Mouse (Mus musculus) testis, adult 2 months (tissue): ENCODE measurements around the gene Gm10974. TPM values are rescaled to one million over a fixed set of nuclear protein-coding genes. Genes with fewer than 3 reads are reported as not detected.

Experiments used
- H3K27ac ChIP-seq: fragments of 200-500 bp; 2 replicates; pipeline ENCODE4 v1.5.1; 2012; ENCODE audit warnings: low read depth, low read length; ENCODE audit not compliant: control insufficient read depth, insufficient read depth
- H3K27me3 ChIP-seq: fragments of 200-500 bp; 2 replicates; pipeline ENCODE4 v1.6.1; 2012; ENCODE audit warnings: mild to moderate bottlenecking, low read length, moderate library complexity; ENCODE audit not compliant: control insufficient read depth, insufficient read depth
- H3K36me3 ChIP-seq: fragments of 200-500 bp; 2 replicates; pipeline ENCODE4 v1.6.1; 2012; ENCODE audit warnings: mild to moderate bottlenecking, low read length; ENCODE audit not compliant: control insufficient read depth, insufficient read depth
- H3K4me1 ChIP-seq: fragments of 200-500 bp; 2 replicates; pipeline ENCODE4 v1.6.1; 2012; ENCODE audit warnings: low read length; ENCODE audit not compliant: control insufficient read depth, insufficient read depth
- H3K4me3 ChIP-seq: fragments of 200-500 bp; 2 replicates; pipeline ENCODE4 v1.5.1; 2012; ENCODE audit warnings: low read depth, mild to moderate bottlenecking, low read length, moderate library complexity, mixed read lengths; ENCODE audit not compliant: control insufficient read depth
- CTCF ChIP-seq: fragments of 200-500 bp; IDR thresholded peaks from 2 replicates; pipeline ENCODE4 v1.5.1; 2012; ENCODE audit warnings: low read depth, mild to moderate bottlenecking, inconsistent platforms, low read length, moderate library complexity; ENCODE audit not compliant: control insufficient read depth, insufficient read depth, insufficient replicate concordance
- POLR2A ChIP-seq: fragments of 200-500 bp; IDR thresholded peaks from 2 replicates; pipeline ENCODE4 v1.6.1; 2012; ENCODE audit warnings: low read depth, mild to moderate bottlenecking, inconsistent platforms, low read length, moderate library complexity; ENCODE audit not compliant: control insufficient read depth
- polyA plus RNA-seq: library from polyadenylated mRNA; depleted of rRNA; stranded (reverse); fragments of >200 nt; gene quantifications from 2 replicates; pipeline ENCODE4 v1.2.3, GENCODE M21; 2012

The Gm10974 gene
- polyA plus RNA-seq, 1 experiment, result not detected

DNA sequence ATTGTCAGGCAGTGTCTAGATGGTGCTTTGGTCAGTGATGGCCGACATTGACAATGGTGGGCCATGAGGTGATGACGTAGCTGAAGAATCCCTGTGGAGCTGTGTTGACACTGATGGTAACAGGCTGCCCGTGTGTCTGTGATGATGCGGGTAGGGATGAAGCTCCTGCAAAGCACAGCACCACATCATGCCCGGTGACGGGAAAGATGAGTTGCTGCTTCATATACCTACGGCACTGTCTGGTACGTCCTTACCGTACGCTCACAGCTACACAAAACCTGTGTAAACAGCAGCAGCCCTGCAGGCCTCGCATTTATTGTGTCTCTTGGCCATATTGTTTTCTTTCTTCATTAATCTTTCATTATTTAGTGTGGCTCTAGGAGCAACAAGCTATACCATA, 1.2 kb upstream of the Gm10974 start:
- no peak overlapping the region for H3K27ac ChIP-seq
- no peaks in the 10 kb centered on the region for H3K27me3 ChIP-seq
- no peak overlapping the region for H3K4me3 ChIP-seq
- no peaks in the 10 kb centered on the region for H3K4me1 ChIP-seq
- no peaks in the 10 kb centered on the region for H3K36me3 ChIP-seq
- TF ChIP-seq CTCF (no peak), POLR2A (no peak)

DNA sequence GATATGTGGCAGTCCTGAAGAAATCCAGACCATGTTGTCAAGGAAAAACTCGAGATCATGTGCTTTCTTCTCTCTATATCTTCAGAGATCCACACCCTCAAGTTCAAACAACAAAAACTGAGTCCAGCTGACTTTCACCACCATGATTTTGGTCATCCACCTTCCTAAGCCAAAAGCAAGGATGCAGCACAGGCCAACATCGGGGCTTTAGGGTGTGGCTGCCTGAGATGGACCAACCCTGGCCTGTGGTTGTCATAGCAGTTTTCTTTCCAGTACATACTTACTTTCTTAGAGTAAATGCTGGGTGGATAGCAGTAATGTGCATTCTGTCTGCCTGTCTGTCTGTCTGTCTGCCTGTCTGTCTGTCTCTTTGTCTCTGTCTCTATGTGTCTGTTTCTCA, 294 bp upstream of the Gm10974 start:
- Histone ChIP-seq H3K4me3 (no peak overlapping the region), H3K27me3 (no peaks in the 10 kb centered on the region), H3K4me1 (no peaks in the 10 kb centered on the region), H3K27ac (no peak overlapping the region), H3K36me3 (no peaks in the 10 kb centered on the region)
- TF ChIP-seq POLR2A (no peak), CTCF (no peak)

DNA sequence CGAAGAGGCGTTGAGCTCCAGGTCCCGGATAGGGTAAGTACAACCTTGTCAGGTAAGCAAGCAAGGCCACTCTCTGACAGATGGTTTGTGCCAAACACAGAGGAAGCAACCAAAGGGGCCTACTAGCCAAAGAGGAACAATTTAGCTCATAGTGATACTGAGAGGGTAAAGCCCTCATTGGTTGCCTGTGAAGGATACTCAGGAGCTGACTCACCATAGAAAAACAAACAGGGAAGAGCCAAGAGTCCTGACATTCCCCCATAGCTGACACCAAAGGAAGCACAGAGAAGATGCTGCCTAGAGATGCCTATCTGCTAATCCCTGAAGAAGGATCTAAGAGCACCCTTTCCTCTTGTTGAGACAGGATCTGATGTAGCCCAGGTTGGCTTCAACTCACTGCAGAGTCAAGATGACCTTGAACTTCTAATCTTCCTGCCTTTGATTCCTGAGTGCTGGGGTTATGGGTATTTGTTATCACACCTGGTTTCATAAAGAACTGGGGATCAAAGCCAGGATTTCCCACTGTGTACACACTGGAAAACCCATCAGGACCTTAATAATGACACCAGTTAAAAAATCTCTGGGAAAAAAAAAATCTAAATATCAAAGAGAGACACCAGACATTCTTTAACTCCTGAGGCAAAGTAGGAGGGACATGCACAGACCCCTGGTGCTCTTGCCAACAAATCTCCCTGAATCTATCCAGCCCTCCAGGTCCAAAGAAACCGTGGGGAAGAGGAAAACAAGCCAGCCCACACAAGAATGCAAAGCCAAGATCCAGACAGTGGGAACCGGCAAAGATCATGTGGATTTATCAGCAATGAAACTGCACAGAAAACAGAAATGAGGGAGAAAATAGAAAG, 3.6 kb downstream of the Gm10974 start:
- H3K36me3 ChIP-seq, result no peaks in the 10 kb centered on the region
- TF ChIP-seq POLR2A (no peak), CTCF (no peak)
- H3K27ac ChIP-seq, result no peak overlapping the region
- no peak overlapping the region for H3K4me3 ChIP-seq
- no peaks in the 10 kb centered on the region for H3K4me1 ChIP-seq
- no peaks in the 10 kb centered on the region for H3K27me3 ChIP-seq

DNA sequence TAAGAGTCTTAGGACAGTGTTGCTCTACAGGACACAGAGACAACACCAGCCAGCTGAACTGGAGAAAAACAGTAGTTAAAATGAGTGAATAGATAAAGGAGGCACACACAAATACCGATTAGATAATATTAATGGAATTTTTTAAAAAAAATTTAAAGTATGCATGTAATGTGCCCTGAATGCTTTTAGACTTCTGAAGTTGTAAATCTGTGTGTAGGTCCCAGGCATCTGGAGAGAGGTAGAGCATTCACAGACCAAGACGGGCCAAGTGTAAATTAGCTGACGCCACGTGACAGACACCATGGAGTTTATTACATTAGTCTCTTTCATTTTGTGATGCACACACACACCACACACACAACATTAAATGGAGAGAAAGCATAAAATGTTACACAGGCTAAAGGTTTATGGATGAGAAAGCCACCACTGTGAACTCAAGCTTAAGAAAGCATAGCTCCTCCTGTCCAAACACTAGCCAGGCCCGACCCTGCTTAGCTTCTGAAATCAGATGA, 4.3 kb downstream of the Gm10974 start:
- Histone ChIP-seq H3K27me3 (no peaks in the 10 kb centered on the region), H3K27ac (no peak overlapping the region), H3K36me3 (no peaks in the 10 kb centered on the region), H3K4me3 (no peak overlapping the region), H3K4me1 (no peaks in the 10 kb centered on the region)
- TF ChIP-seq CTCF (no peak), POLR2A (no peak)

DNA sequence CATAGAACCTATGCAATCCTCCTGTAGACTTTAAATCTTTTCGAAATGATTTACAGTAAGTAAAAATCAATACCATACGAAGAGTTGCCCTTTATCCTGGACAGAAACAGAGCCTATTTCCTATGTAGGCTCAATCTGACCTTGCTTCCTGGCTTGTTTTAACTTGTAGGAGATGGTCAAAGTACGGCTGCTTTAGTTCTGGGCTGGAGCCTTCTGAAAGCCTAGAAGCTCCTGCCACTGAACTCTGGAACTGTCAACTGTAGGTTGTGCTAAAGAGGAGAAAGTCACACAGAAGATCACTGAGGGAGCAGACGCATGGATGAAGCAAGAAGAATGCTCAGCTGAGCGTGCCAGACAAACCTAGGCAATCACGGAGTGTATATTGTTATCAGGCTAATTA, 5.3 kb downstream of the Gm10974 start:
- Histone ChIP-seq H3K4me1 (no peaks in the 10 kb centered on the region), H3K4me3 (no peak overlapping the region), H3K27ac (no peak overlapping the region), H3K27me3 (no peaks in the 10 kb centered on the region), H3K36me3 (no peaks in the 10 kb centered on the region)
- TF ChIP-seq CTCF (no peak), POLR2A (no peak)

DNA sequence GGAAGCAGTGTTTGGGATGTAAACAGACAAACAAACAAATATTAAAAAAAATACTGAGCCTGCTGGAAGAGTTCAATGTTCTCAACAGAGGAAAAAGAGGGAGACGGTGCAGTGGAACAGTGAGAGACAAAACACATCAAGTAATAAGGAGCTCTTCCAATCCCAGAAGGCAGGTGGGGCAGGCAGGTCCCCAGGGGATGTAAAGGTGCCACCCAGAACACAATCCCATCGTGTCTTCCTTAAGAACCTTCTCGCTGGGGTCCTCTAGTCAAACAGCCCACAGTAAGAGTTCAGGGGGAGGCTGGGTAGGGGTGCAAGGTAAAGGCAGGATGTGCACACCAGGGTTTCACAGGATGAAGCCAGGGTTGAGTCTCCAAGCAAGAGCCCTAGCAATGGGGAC, 7.7 kb downstream of the Gm10974 start:
- Histone ChIP-seq H3K4me1 (no peaks in the 10 kb centered on the region), H3K27ac (no peak overlapping the region), H3K4me3 (no peak overlapping the region), H3K27me3 (no peaks in the 10 kb centered on the region), H3K36me3 (no peaks in the 10 kb centered on the region)
- TF ChIP-seq CTCF, result no peak
- no peak for TF ChIP-seq POLR2A

DNA sequence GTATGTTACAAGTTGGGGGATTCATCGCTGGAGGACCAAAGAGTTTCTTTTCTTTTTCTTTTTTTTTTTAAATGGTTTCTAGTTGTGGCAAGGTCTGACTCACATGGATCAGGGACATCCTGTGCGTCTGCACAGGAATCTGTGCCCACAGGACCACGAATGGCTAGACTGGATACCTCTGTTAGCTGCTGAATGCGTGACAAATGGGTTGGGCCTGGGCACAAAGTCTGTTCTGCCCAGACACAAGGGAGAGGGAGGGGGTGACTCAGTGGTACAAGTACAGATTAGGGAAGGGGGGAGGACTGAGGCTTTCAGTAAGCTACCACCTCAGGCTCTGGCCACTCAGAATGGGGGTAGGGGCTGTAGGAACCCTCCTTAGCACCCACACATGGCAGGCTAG, 10.0 kb downstream of the Gm10974 start:
- no peaks in the 10 kb centered on the region for H3K27me3 ChIP-seq
- H3K27ac ChIP-seq, result no peak overlapping the region
- TF ChIP-seq POLR2A (no peak), CTCF (no peak)
- H3K4me1 ChIP-seq, result no peaks in the 10 kb centered on the region
- no peaks in the 10 kb centered on the region for H3K36me3 ChIP-seq
- H3K4me3 ChIP-seq, result no peak overlapping the region

DNA sequence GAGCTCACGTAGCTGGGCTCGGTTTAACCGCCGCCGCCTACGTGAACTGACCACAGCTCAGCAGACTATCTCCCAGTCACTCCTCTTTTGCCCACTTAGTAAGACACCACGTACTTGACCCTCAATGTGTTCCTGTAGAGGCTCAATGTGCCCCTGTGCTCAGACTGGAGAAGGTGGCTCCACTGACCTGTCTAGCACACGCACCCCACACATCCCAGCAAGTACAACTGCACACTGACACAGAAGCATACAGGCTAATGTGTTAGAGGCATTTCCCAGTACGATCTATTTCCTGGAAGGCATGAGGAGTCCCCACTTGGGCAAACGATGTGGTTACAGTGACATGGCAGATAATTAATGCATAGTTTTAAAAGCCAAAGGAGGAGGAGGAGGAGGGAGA, 10.9 kb downstream of the Gm10974 start:
- H3K36me3 ChIP-seq, result no peaks in the 10 kb centered on the region
- H3K27ac ChIP-seq, result no peak overlapping the region

More for the DNA sequence above, 10.9 kb downstream of the Gm10974 start:
- no peaks in the 10 kb centered on the region for H3K4me1 ChIP-seq
- no peak overlapping the region for H3K4me3 ChIP-seq
- H3K27me3 ChIP-seq, result no peaks in the 10 kb centered on the region
- TF ChIP-seq POLR2A, result no peak
- no peak for TF ChIP-seq CTCF
